Mouse (Mus musculus) ES-E14 (cell line): Measurements from ENCODE around the gene Pde4d.

Experiments used
- CHD2 ChIP-seq: IDR thresholded peaks from 2 replicates; pipeline ENCODE4 v1.6.1; 2014; ENCODE audit warnings: mild to moderate bottlenecking, low read depth, low read length, inconsistent platforms
- HCFC1 ChIP-seq: IDR thresholded peaks from 2 replicates; pipeline ENCODE4 v1.6.1; 2012; ENCODE audit warnings: low read length, inconsistent platforms, borderline replicate concordance; ENCODE audit not compliant: insufficient read depth
- MAFK ChIP-seq: IDR thresholded peaks from 2 replicates; pipeline ENCODE4 v1.6.1; 2014; ENCODE audit warnings: mild to moderate bottlenecking, low read depth, low read length, inconsistent platforms; ENCODE audit not compliant: insufficient read depth
- ZC3H11A ChIP-seq: IDR thresholded peaks from 2 replicates; pipeline ENCODE4 v1.6.1; 2012; ENCODE audit warnings: low read depth, mild to moderate bottlenecking, inconsistent platforms, low read length, borderline replicate concordance

- TF ChIP-seq ZC3H11A: no peak
- no peak for TF ChIP-seq HCFC1
- TF ChIP-seq MAFK: no peak
- no peak for TF ChIP-seq CHD2
Observed at GRCm38 (mm10) chr13:109917551-109917950, 1467.8 kb downstream of the Pde4d start.
